Comparison of ENCODE assay signal across 4 mouse cellular contexts in the genomic region with DNA sequence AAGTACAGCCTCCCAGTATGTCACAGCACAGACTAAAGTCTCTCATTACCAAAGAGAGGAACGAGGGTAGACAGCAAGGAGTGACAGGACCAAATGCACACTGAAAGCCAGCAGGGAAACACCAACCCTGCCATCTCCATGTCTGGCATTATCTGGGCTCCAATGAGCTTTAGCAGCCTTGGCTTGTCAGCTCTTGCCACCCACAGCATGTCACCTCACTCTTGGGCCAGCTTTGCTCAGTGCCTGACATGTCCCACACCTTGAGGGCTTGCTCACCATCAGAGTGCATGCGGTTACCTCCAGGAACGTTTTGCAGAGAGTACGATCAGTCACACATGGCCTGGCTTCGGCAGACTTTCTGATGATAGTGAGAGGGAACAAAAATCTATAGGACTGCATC. TPM values are rescaled to one million over a fixed set of nuclear protein-coding genes. Genes with fewer than 3 reads are reported as not detected.
"Had no signal": no experiment of that assay in that cellular context is flagged by ENCODE, and none has a peak within 500 bp of the region (broad histone marks: within the 10 kb centered on the region; RNA-seq: fewer than 3 reads in every experiment).

No protein-coding gene starts in this region.

RNA-seq across cellular contexts. Expression of a gene that starts 35.0 kb away (rescaled TPM):
- total RNA-seq: megakaryocyte, adult 5-6 weeks; megakaryocyte-erythroid progenitor cell, adult 5-6 weeks; midbrain, postnatal 0 days had no signal
- polyA plus RNA-seq: limb, embryonic 10.5 days had no signal
